Mouse (Mus musculus): ENCODE results near the gene Dpf2. TPM values are rescaled to one million over a fixed set of nuclear protein-coding genes. Genes with fewer than 3 reads are reported as not detected.
A peak's percentile ranks its signal among the peaks of the same experiment; 100 is the strongest.

Dpf2 gene
- total and polyA plus RNA-seq, 3 experiments = 25.0 to 115 (median 36.7) TPM

GRCm38 (mm10) chr19:5863776-5864175 is 49.0 kb downstream of the Dpf2 start:
- Histone ChIP-seq H3K79me2 (replicated peaks; ENCODE audit: control insufficient read depth, extremely low read depth, insufficient read depth, poor library complexity, severe bottlenecking) (no peaks in the 10 kb centered on the region), H3K36me3 (replicated peaks in 1 of 2; ENCODE audit: control insufficient read depth in 1 of 2, insufficient read depth in 1 of 2, low read length in 1 of 2) (peaks cover 83 to 90% of the 10 kb centered on the region in 2 experiments), H3K27ac (ENCODE audit: insufficient read depth, low read depth) (no peak overlapping the region), H3K9me3 (replicated peaks; ENCODE audit: low read length) (peaks cover 11% of the 10 kb centered on the region), H3K4me2 (ENCODE audit: insufficient read depth, low read depth, poor library complexity, severe bottlenecking) (no peak overlapping the region), H3K27me3 (replicated peaks) (no peaks in the 10 kb centered on the region), H3K4me1 (ENCODE audit: control insufficient read depth in 1 of 2, insufficient read depth in 2 of 2) (peaks cover 4 to 10% of the 10 kb centered on the region in 2 experiments; a peak in 3 of 4 replicates), H3K9ac (ENCODE audit: insufficient read depth, low read depth) (no peak overlapping the region), H3K4me3 (replicated peaks in 1 of 3; ENCODE audit: low read depth in 2 of 3, low read length in 2 of 3, poor library complexity in 1 of 3) (no peak overlapping the region)
- TF ChIP-seq ZMIZ1 (IDR thresholded peaks at IDR 0.05; ENCODE audit: low read depth, low read length) (no peak), PAX5 (IDR thresholded peaks at IDR 0.05; ENCODE audit: low read length) (no peak), POLR2A (IDR thresholded peaks at IDR 0.05; ENCODE audit: low read depth, low read length) (no peak)
- dilution Hi-C loops (cut with MboI; ENCODE audit: extremely low pct_ligation_motif_present, extremely low pct_unique_long_range_greater_than_20kb, low sequenced_read_pairs) (no loop called here), in situ Hi-C loops (cut with MboI; ENCODE audit: low pct_ligation_motif_present, low pct_unique_long_range_greater_than_20kb, low sequenced_read_pairs) (no loop called here)
- DNase-seq (ENCODE audit: extremely low read depth) = no peak

GRCm38 (mm10) chr19:5862335-5863085 is 50.3 kb downstream of the Dpf2 start:
- no peak overlapping the region for H3K4me3 ChIP-seq (replicated peaks in 1 of 3; ENCODE audit: low read depth in 2 of 3, low read length in 2 of 3, poor library complexity in 1 of 3)
- no peak overlapping the region for H3K27ac ChIP-seq (ENCODE audit: insufficient read depth, low read depth)
- peaks cover 0 to under 1% of the 10 kb centered on the region in 2 experiments; a peak in 1 of 4 replicates for H3K4me1 ChIP-seq (ENCODE audit: control insufficient read depth in 1 of 2, insufficient read depth in 2 of 2)
- no peak for TF ChIP-seq CHD2 (IDR thresholded peaks at IDR 0.05; ENCODE audit: low read length)
- no peak for TF ChIP-seq ZNF384 (IDR thresholded peaks at IDR 0.05; ENCODE audit: low read depth, low read length)
- no peak for TF ChIP-seq IRF4 (IDR thresholded peaks at IDR 0.05; ENCODE audit: low read depth, low read length)
- TF ChIP-seq SIN3A (IDR thresholded peaks at IDR 0.05; ENCODE audit: low read length) = no peak
- TF ChIP-seq EP300 (IDR thresholded peaks at IDR 0.05; ENCODE audit: low read length) = no peak
- no peak for TF ChIP-seq RCOR1 (conservative IDR thresholded peaks at IDR 0.05; ENCODE audit: low read depth, low read length)
- peak; percentile 24; the same call in 1 of the 2 replicates for TF ChIP-seq SMC3 (IDR thresholded peaks at IDR 0.05; ENCODE audit: low read depth, low read length)
- TF ChIP-seq GABPA (IDR thresholded peaks at IDR 0.05; ENCODE audit: insufficient replicate concordance, low read depth, low read length) = no peak
- TF ChIP-seq NELFE (IDR thresholded peaks at IDR 0.05; ENCODE audit: low read depth, low read length) = no peak
- TF ChIP-seq CTCF (conservative IDR thresholded peaks at IDR 0.05 in 1 of 2, IDR thresholded peaks at IDR 0.05 in 1 of 2; ENCODE audit: low read depth in 2 of 2, low read length in 2 of 2) = peak in 1 of 2 experiments; percentile 33; a peak in 2 of 4 replicates
- TF ChIP-seq CHD1 (IDR thresholded peaks at IDR 0.05; ENCODE audit: low read depth, low read length) = no peak
- no peak for TF ChIP-seq JUN (IDR thresholded peaks at IDR 0.05; ENCODE audit: insufficient read depth, low read depth, low read length)
- TF ChIP-seq MAFK (IDR thresholded peaks at IDR 0.05; ENCODE audit: insufficient replicate concordance, low read length) = no peak
- TF ChIP-seq RAD21 (IDR thresholded peaks at IDR 0.05; ENCODE audit: low read depth, low read length) = peak; percentile 29
- no peak for TF ChIP-seq JUND (conservative IDR thresholded peaks at IDR 0.05; ENCODE audit: low read depth, low read length)
- TF ChIP-seq PAX5 (IDR thresholded peaks at IDR 0.05; ENCODE audit: low read length) = no peak
- TF ChIP-seq ZC3H11A (IDR thresholded peaks at IDR 0.05; ENCODE audit: low read depth, low read length) = no peak
- TF ChIP-seq USF2 (conservative IDR thresholded peaks at IDR 0.05; ENCODE audit: low read depth, low read length) = no peak
- no peak for TF ChIP-seq POLR2AphosphoS2 (IDR thresholded peaks at IDR 0.05; ENCODE audit: low read depth, low read length)
- TF ChIP-seq ZKSCAN1 (IDR thresholded peaks at IDR 0.05; ENCODE audit: borderline replicate concordance, low read depth, low read length) = no peak
- TF ChIP-seq NRF1 (IDR thresholded peaks at IDR 0.05; ENCODE audit: low read depth, low read length) = no peak
- peak; percentile 18 for DNase-seq (ENCODE audit: extremely low read depth)
- no peak overlapping the region for H3K4me2 ChIP-seq (ENCODE audit: insufficient read depth, low read depth, poor library complexity, severe bottlenecking)
- dilution Hi-C loops (cut with MboI; ENCODE audit: extremely low pct_ligation_motif_present, extremely low pct_unique_long_range_greater_than_20kb, low sequenced_read_pairs) (no loop called here), in situ Hi-C loops (cut with MboI; ENCODE audit: low pct_ligation_motif_present, low pct_unique_long_range_greater_than_20kb, low sequenced_read_pairs) (no loop called here)
- H3K9ac ChIP-seq (ENCODE audit: insufficient read depth, low read depth) = no peak overlapping the region
- peaks cover 82 to 90% of the 10 kb centered on the region in 2 experiments for H3K36me3 ChIP-seq (replicated peaks in 1 of 2; ENCODE audit: control insufficient read depth in 1 of 2, insufficient read depth in 1 of 2, low read length in 1 of 2)
- H3K9me3 ChIP-seq (replicated peaks; ENCODE audit: low read length) = peaks cover 11% of the 10 kb centered on the region
- H3K27me3 ChIP-seq (replicated peaks) = no peaks in the 10 kb centered on the region
- H3K79me2 ChIP-seq (replicated peaks; ENCODE audit: control insufficient read depth, extremely low read depth, insufficient read depth, poor library complexity, severe bottlenecking) = no peaks in the 10 kb centered on the region

All from CH12.LX (cell line).